Mouse (Mus musculus): ENCODE measurements around the gene Etnk1.
A peak's percentile ranks its signal among the peaks of the same experiment; 100 is the strongest.
"Not testable (repeated sequence)": the region's sequence is repeated elsewhere in the genome, so short reads cannot be mapped to it uniquely, and the experiment has no call there.

Etnk1 gene

DNA sequence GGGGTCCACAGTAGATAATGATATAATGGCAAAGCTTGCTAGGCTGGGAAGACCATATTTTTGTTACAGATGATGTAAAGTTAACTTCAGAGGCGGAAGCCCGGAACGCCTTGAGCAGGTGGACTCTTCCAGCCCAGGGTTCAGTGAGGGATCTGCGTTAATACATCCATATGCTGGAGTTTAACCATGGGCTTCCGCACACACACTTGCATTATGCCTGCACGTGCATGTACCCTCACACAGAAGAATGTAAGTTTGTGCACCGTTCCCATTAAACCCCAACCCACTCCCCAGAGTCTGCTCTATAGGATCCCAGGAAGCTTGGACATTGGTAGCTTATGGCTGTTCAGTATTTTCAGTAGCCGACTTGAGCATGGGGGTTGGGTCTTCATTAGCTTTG is 4.0 kb downstream of the Etnk1 start:
- no peak for ATAC-seq (ENCODE audit: low TSS enrichment)

GRCm38 (mm10) chr6:143171781-143172465 is 4.9 kb downstream of the Etnk1 start:
- no peak for ATAC-seq (ENCODE audit: low TSS enrichment)

DNA sequence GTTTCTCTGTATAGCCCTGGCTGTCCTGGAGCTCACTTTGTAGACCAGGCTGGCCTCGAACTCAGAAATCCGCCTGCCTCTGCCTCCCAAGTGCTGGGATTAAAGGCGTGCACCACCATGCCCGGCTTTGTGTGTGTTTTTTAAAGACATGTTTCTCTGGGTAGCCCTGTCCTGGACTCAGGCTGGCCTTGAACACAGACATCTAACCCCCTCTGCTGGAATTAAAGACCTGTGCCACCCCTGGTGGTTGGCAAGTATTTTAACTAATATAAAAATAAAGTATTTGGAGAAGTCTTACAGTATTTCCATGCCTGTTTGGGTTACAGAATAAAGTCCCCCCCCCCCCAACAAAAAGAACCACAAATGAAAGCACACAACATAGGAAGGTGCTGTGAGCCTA is 5.7 kb downstream of the Etnk1 start:
- ATAC-seq (ENCODE audit: low TSS enrichment) = not testable (repeated sequence)

- no peak for ATAC-seq (ENCODE audit: low TSS enrichment)
Observed at GRCm38 (mm10) chr6:143174226-143174625, 7.2 kb downstream of the Etnk1 start.

GRCm38 (mm10) chr6:143174906-143175656 is 8.1 kb downstream of the Etnk1 start:
- ATAC-seq (ENCODE audit: low TSS enrichment) = peak; percentile 63

DNA sequence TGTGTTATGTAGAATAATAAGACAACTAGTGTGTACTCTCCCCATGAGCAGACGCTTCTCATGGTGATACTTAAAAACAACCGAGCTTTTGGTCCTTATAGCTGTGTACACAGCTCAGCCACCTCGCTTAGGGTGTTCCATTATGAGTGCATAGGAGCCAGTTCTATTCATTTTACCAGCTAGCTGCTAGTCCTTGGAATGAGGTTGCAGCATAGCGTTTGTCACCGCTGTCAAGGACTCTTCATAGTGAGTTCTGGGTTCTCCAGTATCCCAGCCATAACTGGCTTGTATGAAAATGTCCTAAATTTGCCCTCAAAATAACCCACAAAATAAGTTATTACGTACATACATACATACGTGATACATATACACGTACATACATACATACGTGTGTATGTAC is 9.1 kb downstream of the Etnk1 start:
- ATAC-seq (ENCODE audit: low TSS enrichment) = no peak

GRCm38 (mm10) chr6:143176591-143176990 is 9.6 kb downstream of the Etnk1 start:
- ATAC-seq (ENCODE audit: low TSS enrichment) = no peak

DNA sequence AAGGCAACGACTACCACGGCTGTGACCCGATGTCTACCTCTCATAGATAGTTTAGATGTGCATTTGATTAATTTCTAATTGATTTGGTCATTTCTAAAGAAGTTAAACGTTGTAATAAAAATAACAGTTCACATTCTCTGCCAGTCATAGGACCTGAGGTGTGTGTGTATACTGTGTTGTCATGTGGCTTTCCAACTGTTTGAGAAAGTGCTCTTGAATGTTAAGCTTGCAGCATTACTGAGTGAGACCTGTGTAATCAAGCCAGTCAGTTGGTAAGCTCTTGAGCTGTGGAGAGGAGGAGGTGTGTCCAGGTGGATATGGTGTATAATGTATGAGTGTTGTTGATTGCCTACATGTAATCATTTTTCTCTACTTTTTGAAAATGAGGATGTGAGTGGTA is 12.2 kb downstream of the Etnk1 start:
- no peak for ATAC-seq (ENCODE audit: low TSS enrichment)

DNA sequence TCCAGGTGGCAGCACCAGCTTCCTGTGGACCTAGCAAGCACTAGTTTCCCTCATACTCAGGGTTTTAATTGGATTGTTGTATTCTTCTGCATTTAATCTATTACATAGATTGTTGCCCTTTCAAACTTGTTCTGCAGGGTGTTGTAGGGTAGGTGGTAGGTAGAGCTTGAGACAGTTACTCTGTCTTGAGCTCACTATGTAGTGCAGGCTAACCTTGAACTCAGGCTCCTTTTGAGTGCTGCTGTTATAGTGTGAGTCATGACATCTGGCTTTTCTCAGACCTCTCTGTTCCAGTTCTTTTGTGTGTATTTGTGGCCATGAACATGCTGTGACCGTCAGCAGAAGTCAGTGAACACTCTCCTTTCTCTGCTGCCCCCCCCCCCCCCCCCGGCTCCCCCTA is 12.7 kb downstream of the Etnk1 start:
- ATAC-seq (ENCODE audit: low TSS enrichment) = no peak

DNA sequence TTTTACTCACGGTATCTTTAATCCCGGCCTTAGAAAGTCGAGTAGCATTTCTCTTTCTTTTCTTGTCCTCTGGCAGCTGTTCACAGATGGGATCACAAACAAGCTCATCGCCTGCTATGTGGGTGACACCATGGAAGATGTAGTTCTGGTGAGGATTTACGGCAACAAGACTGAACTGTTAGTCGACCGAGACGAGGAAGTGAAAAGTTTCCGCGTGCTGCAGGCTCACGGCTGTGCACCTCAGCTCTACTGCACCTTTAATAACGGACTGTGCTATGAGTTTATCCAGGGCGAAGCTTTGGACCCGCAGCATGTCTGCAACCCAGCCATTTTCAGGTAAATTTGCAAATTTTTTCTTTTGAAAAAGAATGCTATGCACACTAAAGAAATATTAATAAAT is 13.5 kb downstream of the Etnk1 start:
- ATAC-seq (ENCODE audit: low TSS enrichment) = peak; percentile 35

- ATAC-seq (ENCODE audit: low TSS enrichment) = no peak
Observed at GRCm38 (mm10) chr6:143184099-143184498, 17.1 kb downstream of the Etnk1 start.

DNA sequence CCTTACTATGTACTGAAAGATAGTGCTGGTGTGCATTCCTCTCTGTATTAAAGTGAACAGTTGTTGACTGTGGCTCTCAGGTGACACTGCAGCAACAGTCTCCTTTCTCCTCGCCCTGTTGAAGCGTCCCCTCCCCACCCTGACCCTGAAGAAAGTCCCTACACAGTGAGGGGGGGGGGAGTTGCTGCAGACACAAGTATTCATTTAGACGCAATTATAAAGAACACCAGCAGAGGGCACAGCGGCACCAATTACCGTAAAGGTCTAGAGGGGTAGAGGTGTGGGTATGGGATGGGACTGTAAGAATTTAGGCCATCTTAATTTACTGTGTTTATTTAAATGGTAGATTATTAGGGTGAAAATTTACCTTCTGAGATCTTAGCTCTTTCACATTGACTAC is 17.7 kb downstream of the Etnk1 start:
- ATAC-seq (ENCODE audit: low TSS enrichment) = 0 out of 2 replicates have a peak, but pooled peaks have one; percentile 32

DNA sequence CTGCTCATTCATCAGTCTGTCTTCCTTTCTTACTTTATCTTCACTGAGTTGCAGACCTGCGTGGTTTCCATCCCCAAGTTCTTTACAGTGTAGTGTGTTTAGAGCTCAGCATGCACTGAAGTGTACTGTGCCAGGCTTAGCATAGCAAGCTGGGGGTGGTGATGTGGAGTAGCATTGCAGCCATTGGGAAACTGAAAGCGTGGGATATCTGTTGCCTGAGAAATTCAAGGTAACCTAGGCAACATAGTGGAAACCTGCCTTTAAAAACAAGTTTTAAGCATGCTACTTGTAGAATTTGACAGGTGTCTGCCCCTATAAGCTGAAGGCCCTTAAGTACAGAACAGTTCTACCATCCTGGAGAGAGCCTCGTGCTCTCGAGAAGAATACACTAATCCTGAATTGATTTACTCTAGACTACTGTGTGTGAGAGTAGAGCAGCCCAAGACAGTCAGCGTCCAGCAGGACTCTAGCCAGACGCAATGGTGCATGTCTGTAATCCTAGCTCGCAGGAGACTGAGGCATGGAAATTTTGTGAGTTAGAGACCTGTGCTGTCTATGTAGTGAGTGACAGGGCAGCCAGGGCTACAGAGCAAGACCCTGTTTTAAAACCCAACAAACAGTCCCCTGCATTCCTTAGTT is 23.9 kb downstream of the Etnk1 start:
- ATAC-seq (ENCODE audit: low TSS enrichment) = peak; percentile 95

- ATAC-seq (ENCODE audit: low TSS enrichment) = peak; percentile 28; the same call in 1 of the 2 replicates
Observed at GRCm38 (mm10) chr6:143191477-143192098, 24.6 kb downstream of the Etnk1 start.

DNA sequence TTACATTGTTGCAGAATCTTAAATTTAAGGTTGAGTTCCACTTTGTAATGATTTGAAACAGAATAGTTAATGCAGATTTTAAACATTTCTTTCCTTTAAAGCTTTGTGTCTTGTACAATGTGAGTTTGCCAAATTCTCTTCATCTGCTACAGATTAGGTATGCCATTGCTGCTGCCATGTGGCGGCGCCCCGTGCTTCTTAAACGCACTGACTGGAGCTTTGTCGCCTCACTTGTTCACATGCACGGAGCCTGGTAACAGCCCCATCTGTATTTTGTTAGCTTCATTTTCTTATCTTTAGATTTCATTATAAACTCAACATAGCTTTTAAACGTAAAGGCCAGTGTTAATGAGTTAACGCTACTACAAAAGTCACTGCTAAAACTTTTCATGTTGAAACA is 25.7 kb downstream of the Etnk1 start:
- no peak for ATAC-seq (ENCODE audit: low TSS enrichment)

- no peak for ATAC-seq (ENCODE audit: low TSS enrichment)
Observed at GRCm38 (mm10) chr6:143193166-143193565, 26.1 kb downstream of the Etnk1 start.

DNA sequence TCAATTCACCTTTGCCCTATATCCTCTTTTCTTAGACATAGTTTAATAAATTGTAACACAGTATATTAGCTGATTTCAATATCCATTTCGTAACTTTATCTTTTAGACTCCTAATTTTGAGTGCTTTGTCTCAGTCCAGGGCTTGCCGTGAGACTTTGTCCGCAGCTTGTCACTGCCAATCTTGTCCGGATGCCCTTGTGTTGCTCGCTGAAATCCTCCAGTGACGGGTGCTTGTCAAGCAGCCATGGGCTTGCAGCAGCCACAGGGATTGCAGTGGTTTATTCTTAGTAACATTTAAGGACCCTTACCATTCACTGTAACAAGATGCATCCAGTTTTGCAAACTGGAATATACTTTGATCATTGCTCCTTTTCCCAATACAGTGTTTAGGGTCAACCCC is 26.6 kb downstream of the Etnk1 start:
- no peak for ATAC-seq (ENCODE audit: low TSS enrichment)

DNA sequence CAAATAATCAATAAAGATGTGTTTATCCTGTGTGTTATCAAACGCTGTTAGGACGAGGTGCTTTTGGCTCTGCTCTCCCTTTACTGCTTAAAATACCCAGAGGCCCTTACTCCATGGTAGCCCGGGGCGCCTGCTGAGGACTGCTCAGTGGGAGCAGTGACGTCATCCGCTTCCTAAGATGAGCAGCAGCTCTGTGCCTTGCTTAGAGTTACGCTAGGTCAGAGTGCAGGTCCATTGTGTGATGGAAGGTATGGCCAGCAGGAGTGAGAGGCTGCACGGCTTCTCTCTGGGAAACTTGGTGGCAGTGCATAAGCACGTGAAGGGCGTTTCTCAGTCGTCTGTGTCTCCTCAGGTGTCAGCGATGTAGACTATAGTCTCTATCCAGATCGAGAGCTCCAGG is 30.0 kb downstream of the Etnk1 start:
- ATAC-seq (ENCODE audit: low TSS enrichment) = 0 out of 2 replicates have a peak, but pooled peaks have one; percentile 9

GRCm38 (mm10) chr6:143198421-143198820 is 31.4 kb downstream of the Etnk1 start:
- no peak for ATAC-seq (ENCODE audit: low TSS enrichment)

DNA sequence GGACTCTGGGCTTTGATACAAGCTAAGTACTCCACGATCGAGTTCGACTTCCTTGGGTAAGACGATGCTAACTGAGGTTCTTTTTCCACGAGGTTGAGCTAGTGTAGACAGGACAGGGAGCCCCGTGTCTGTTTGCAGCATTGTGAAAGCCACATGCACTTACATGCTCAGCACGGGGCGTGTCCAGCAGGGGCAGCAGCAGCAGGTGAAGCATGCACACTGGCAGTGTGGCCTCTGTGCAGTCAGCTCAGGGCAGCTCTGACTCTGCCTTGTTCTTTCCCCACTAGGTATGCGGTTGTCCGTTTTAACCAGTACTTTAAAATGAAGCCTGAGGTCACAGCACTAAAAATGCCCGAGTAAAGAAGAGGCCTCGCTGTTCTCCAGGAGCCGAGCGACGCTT is 36.1 kb downstream of the Etnk1 start:
- no peak for ATAC-seq (ENCODE audit: low TSS enrichment)

- no peak for ATAC-seq (ENCODE audit: low TSS enrichment)
Observed at GRCm38 (mm10) chr6:143208880-143209279, 41.9 kb downstream of the Etnk1 start.

- no peak for ATAC-seq (ENCODE audit: low TSS enrichment)
Observed at GRCm38 (mm10) chr6:143212766-143213165, 45.7 kb downstream of the Etnk1 start.

All from frontal cortex, adult (tissue).